Mouse (Mus musculus): Measurements from ENCODE around the gene Mmd2.
A peak's percentile ranks its signal among the peaks of the same experiment; 100 is the strongest.

Gene Mmd2

DNA sequence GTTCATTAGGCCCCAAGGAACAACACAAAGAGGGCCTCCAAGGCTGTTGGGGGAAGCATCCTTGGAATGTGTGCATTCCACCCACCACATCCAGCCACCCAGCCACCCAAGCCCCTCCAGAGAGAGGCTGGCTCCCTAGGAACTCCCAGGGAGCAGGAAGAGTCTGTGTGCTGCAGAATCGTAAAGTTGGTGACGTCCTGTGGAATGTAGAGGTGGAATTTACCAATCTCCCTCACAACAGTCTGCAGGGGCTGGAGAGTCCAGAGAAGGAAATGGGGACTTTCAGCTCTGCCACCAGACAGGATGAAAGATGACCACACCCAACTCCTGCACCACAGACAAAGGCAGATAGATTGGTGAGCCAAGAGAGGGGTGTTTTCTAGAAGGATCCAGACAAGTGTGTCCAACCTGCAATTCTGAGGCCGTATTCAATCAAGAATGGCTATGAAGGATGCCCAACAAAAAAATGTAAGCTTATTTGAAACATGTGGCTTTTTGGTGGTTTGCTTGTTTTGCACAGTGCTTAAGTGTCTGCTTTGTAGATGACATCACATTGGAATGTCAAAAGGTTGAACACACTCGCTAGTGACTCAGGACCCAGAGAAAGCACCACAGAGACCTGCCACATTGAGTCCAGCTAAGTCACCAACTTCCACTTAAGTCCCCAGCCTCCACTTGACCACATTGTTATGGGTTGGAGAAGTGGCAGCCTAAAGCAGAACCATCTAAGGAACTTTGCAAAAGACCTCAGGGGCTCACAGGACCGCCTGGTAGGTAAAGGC, 63.4 kb downstream of the Mmd2 start:
- no peak for DNase-seq

DNA sequence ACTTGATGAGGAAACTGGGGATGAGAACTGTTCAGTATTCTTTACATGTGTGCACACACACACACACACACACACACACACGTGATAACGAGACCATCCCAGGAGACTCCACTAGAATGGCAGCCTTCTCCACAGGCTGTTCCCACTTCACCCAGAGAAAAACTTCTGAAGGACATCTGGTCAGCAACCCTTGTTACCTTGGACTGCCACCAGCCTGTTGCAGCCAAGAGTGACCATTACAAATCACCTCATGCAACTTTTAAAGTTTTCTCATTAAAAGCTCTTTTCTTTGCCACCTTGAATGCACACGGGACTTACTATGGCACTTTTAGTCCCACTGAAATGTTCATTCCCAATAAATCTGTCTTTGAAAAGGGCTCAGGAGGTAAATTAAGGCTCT, 71.3 kb downstream of the Mmd2 start:
- DNase-seq, result peak; percentile 6

GRCm38 (mm10) chr5:142535388-142535787, 73.2 kb downstream of the Mmd2 start:
- DNase-seq, result no peak

- DNase-seq, result no peak
Observed at GRCm38 (mm10) chr5:142529915-142530314, 78.7 kb downstream of the Mmd2 start, which contains the start of gene Papolb. TSS of gene Papolb (minus strand) at chr5:142530076.

- DNase-seq, result no peak
Observed at GRCm38 (mm10) chr5:142524711-142525464, 83.7 kb downstream of the Mmd2 start.

DNA sequence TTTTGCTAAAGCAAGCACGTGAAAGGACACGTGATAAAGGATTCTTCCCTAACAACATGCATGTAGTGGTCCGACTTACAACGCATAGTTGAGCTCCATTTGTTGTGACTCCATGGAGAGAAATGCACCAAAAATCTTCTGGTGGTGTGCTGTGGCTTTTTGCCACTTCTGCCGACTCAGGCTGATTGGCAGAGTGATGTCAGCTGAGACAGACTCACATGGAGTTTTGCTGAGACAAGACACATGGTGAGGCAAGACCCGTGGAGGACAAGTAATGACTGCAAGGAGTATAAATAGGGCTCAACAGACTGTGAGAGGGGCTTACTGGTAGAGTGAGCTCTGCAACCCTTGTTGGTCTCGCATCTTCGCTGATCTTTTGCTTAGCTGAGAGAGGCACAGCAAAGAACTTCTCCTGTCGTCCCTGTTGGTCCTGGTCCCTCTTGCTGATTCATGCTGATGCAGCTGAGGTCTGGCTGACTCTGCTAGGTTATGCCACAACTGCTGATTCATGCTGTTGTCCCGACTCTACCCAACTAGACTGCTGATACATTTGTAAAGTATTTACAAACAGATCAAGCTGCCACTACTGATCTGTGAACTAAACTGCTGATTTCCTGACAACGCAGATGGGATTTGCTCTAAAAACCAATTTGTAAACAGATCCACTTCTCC, 87.3 kb downstream of the Mmd2 start:
- no peak for DNase-seq

DNA sequence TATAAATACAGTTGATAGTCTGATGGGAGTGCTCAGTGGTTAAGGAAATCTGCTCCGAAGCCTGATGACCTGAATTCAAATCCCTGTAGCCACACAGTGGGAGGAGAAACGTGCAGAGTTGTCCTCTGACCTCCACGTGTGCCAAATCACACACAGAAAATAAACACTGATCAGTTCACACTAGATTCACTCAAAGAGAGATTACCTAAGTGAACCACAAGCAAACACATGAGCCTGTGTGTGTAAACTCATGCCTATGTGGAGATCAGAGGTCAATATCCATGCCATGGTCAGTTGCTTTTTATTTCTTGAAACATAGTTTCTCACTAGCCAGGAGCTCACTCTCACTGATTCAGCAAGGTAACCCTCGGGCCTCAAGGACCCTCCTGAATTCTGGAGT, 88.2 kb downstream of the Mmd2 start:
- DNase-seq, result no peak

DNA sequence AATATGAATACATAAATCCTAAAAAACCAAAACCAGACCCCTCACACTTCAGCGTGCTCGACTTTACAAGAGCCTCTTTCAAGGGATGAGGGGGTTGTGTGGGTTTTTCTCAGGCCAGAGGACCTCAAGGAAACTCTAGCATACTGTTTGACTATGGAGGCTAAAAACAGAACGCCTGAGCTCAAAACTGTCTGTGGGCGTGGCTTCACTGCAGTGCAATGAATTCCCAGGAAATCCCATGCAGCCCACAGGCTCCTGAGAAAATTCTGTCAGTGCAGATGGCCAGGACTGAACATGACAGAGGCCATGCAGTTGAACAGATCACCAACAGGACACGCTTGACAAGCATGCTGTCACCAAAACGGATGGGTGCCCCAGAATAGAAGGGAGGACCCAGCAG, 89.6 kb downstream of the Mmd2 start:
- DNase-seq, result no peak
